Mouse (Mus musculus) lung, postnatal 10 days (tissue): ENCODE data around the gene Dach1.
A peak's percentile ranks its signal among the peaks of the same experiment; 100 is the strongest.

Source experiments
- DNase-seq: peaks from one replicate; pipeline ENCODE4 v3.0.0; 2021

The Dach1 gene

GRCm38 (mm10) chr14:97829865-97830264 is 339.7 kb downstream of the Dach1 start:
- DNase-seq: no peak

GRCm38 (mm10) chr14:97814555-97815175 is 354.9 kb downstream of the Dach1 start:
- DNase-seq: peak; percentile 4

GRCm38 (mm10) chr14:97813557-97813956 is 356.0 kb downstream of the Dach1 start:
- DNase-seq: no peak

GRCm38 (mm10) chr14:97795385-97795952 is 374.1 kb downstream of the Dach1 start:
- no peak for DNase-seq

GRCm38 (mm10) chr14:97774135-97774767 is 395.3 kb downstream of the Dach1 start:
- DNase-seq: no peak

- DNase-seq: no peak
Measured at GRCm38 (mm10) chr14:97754400-97754799, 415.2 kb downstream of the Dach1 start.

- no peak for DNase-seq
Measured at GRCm38 (mm10) chr14:97753973-97754372, 415.6 kb downstream of the Dach1 start.

GRCm38 (mm10) chr14:97743252-97743651 is 426.3 kb downstream of the Dach1 start:
- DNase-seq: no peak

GRCm38 (mm10) chr14:97742785-97743184 is 426.8 kb downstream of the Dach1 start:
- no peak for DNase-seq
